Mouse (Mus musculus): ENCODE measurements around the gene Gm9945. TPM values are rescaled to one million over a fixed set of nuclear protein-coding genes. Genes with fewer than 3 reads are reported as not detected.
A peak's percentile ranks its signal among the peaks of the same experiment; 100 is the strongest.

Gm9945 gene
- polyA plus RNA-seq, 1 experiment from 2014 or later: not detected

DNA sequence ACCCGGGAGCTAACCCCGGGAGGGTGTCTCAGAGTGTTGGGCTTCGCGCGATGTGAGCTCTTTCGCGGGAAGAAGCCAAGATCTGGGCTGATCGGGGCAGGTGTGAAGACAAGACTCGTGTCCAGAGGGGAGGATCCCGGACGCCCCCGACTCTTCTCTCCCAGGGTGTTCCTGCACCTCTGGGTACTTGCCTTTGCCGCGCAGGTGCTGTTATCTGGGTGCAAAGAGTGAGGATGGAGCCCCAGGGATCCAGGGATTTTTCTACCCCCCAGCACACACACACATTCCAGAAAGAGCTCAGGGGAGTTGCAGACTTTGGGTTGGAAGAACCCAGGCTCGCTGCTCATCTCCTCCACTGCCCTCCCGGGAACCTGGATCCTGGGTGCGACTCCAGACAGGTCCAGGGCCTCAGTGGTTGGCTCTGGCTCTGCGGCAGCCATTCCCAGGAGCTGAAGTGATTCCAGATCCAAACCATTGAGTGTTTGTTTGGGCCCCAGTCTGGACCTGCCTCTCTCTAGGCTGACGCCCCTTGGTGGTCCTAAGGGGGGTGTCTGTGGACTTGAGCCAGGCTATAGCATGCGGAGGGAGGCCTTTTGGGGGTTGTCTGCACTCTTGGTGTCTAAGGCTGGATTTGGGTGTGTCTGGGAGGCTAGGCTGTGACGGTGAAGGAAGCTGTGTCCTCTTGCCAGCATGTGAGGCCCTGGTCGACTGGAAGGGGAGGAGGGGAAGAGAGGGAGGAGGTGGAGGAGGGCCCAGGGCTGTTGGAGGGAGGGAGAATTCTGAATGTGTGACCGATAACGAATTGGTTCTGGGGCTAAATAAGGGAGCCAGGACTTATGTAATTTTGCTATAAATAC, 40.4 kb downstream of the Gm9945 start:
- H3K9ac ChIP-seq (ENCODE audit: low read depth, low read length): peak overlapping the region; percentile 71
- H3K36me3 ChIP-seq (ENCODE audit: control insufficient read depth, insufficient read depth): no peaks in the 10 kb centered on the region
- no peaks in the 10 kb centered on the region for H3K27me3 ChIP-seq (replicated peaks; ENCODE audit: control insufficient read depth, insufficient read depth, low read length)
- peak overlapping the region; percentile 64 for H3K4me3 ChIP-seq (ENCODE audit: low read depth, low read length)
- H3K4me2 ChIP-seq (replicated peaks; ENCODE audit: low read depth): peak overlapping the region; percentile 89
- peaks cover 9% of the 10 kb centered on the region for H3K4me1 ChIP-seq (replicated peaks; ENCODE audit: control insufficient read depth, insufficient read depth, low read length)
- H3K9me3 ChIP-seq (ENCODE audit: control insufficient read depth): no peaks in the 10 kb centered on the region
- TF ChIP-seq CTCF (IDR thresholded peaks at IDR 0.05; ENCODE audit: low read depth): no peak
- 2% methylated on average over 24 of the region's 24 CpGs for WGBS
- peak; percentile 28; the same call in 1 of the 2 replicates for ATAC-seq
- peak overlapping the region; percentile 64 for H3K27ac ChIP-seq (ENCODE audit: low read depth, low read length)

DNA sequence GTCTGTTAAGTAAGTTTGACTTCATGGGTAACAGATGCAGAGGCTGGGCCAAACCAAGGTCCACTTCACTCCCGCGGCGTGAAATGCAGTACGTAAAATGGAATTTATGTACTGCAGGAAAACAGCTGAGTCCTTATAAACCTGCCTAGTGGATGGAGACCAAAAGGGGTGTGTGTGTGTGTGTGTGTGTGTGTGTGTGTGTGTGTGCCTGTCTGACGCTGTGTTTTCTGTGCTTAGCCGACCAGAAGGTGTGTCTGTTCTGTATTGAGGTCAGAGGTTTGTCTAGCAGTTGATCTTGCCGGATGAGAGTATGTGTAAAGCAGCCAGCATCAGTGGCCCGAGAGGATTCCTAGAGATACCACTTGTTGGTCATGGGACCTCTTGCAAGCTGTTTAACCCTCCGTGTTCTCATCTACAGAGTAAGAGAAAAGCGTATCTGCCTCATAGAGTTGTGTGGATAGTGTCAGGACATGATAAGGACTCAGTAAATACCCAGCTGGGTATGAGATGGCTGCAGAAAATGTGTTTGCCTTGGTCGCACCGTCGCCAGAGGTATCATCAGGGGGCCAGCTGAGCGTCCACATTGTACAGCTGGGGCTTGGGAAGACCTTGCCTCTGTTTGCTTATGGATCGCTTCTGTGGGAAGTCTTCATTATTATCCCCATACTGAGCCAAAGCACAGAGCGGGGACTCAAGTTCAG, 41.3 kb downstream of the Gm9945 start:
- 0 out of 2 replicates have a peak, but pooled peaks have one; percentile 18 for ATAC-seq
- Histone ChIP-seq H3K9ac (ENCODE audit: low read depth, low read length) (no peak overlapping the region), H3K27me3 (replicated peaks; ENCODE audit: control insufficient read depth, insufficient read depth, low read length) (no peaks in the 10 kb centered on the region), H3K9me3 (ENCODE audit: control insufficient read depth) (no peaks in the 10 kb centered on the region), H3K4me1 (replicated peaks; ENCODE audit: control insufficient read depth, insufficient read depth, low read length) (peaks cover 9% of the 10 kb centered on the region), H3K4me3 (ENCODE audit: low read depth, low read length) (peak overlapping the region; percentile 64), H3K4me2 (replicated peaks; ENCODE audit: low read depth) (peak overlapping the region; percentile 89), H3K36me3 (ENCODE audit: control insufficient read depth, insufficient read depth) (no peaks in the 10 kb centered on the region), H3K27ac (ENCODE audit: low read depth, low read length) (no peak overlapping the region)
- TF ChIP-seq CTCF (IDR thresholded peaks at IDR 0.05; ENCODE audit: low read depth): no peak
- WGBS: 30% methylated on average over 16 of the region's 16 CpGs

- no peaks in the 10 kb centered on the region for H3K9me3 ChIP-seq (ENCODE audit: control insufficient read depth)
- no peak overlapping the region for H3K9ac ChIP-seq (ENCODE audit: low read depth, low read length)
- no peaks in the 10 kb centered on the region for H3K36me3 ChIP-seq (ENCODE audit: control insufficient read depth, insufficient read depth)
- H3K27ac ChIP-seq (ENCODE audit: low read depth, low read length): no peak overlapping the region
- H3K4me2 ChIP-seq (replicated peaks; ENCODE audit: low read depth): no peak overlapping the region
- no peak for ATAC-seq
- H3K27me3 ChIP-seq (replicated peaks; ENCODE audit: control insufficient read depth, insufficient read depth, low read length): no peaks in the 10 kb centered on the region
- peaks cover 9% of the 10 kb centered on the region for H3K4me1 ChIP-seq (replicated peaks; ENCODE audit: control insufficient read depth, insufficient read depth, low read length)
- 73% methylated on average over 7 of the region's 7 CpGs for WGBS
- no peak overlapping the region for H3K4me3 ChIP-seq (ENCODE audit: low read depth, low read length)
- no peak for TF ChIP-seq CTCF (IDR thresholded peaks at IDR 0.05; ENCODE audit: low read depth)
Observed at GRCm38 (mm10) chr11:53521821-53522131, 41.8 kb downstream of the Gm9945 start.

DNA sequence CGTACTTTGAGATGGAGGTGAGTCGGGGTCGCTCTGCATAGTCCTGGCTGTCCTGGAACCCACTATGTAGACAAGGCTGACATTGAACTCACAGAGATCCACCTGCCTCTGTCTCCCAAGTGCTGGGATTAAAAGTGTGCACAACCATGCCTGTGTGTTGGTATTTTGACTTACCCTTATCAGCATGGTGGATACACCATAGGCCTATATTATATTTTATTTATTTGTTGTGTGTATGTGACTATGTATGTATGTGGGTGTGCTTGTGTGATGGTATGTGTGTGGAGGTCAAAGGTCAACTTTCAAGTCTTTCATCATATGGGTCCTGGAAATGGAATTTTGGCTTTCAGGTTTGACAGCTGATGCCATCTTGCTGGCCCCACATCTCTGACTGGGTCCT, 42.4 kb downstream of the Gm9945 start:
- H3K4me3 ChIP-seq (ENCODE audit: low read depth, low read length): no peak overlapping the region
- no peak overlapping the region for H3K9ac ChIP-seq (ENCODE audit: low read depth, low read length)
- H3K27ac ChIP-seq (ENCODE audit: low read depth, low read length): no peak overlapping the region
- peaks cover 9% of the 10 kb centered on the region for H3K4me1 ChIP-seq (replicated peaks; ENCODE audit: control insufficient read depth, insufficient read depth, low read length)
- ATAC-seq: no peak
- WGBS: 91% methylated on average over 3 of the region's 3 CpGs
- no peaks in the 10 kb centered on the region for H3K27me3 ChIP-seq (replicated peaks; ENCODE audit: control insufficient read depth, insufficient read depth, low read length)
- no peaks in the 10 kb centered on the region for H3K9me3 ChIP-seq (ENCODE audit: control insufficient read depth)
- TF ChIP-seq CTCF (IDR thresholded peaks at IDR 0.05; ENCODE audit: low read depth): no peak
- H3K4me2 ChIP-seq (replicated peaks; ENCODE audit: low read depth): no peak overlapping the region
- no peaks in the 10 kb centered on the region for H3K36me3 ChIP-seq (ENCODE audit: control insufficient read depth, insufficient read depth)

GRCm38 (mm10) chr11:53522930-53523329, 43.0 kb downstream of the Gm9945 start:
- no peaks in the 10 kb centered on the region for H3K27me3 ChIP-seq (replicated peaks; ENCODE audit: control insufficient read depth, insufficient read depth, low read length)
- H3K36me3 ChIP-seq (ENCODE audit: control insufficient read depth, insufficient read depth): no peaks in the 10 kb centered on the region
- H3K9ac ChIP-seq (ENCODE audit: low read depth, low read length): no peak overlapping the region
- no peak for ATAC-seq
- no peak for TF ChIP-seq CTCF (IDR thresholded peaks at IDR 0.05; ENCODE audit: low read depth)
- peaks cover 9% of the 10 kb centered on the region for H3K4me1 ChIP-seq (replicated peaks; ENCODE audit: control insufficient read depth, insufficient read depth, low read length)
- no peak overlapping the region for H3K27ac ChIP-seq (ENCODE audit: low read depth, low read length)
- WGBS: 70% methylated on average over 9 of the region's 9 CpGs
- H3K4me3 ChIP-seq (ENCODE audit: low read depth, low read length): no peak overlapping the region
- no peak overlapping the region for H3K4me2 ChIP-seq (replicated peaks; ENCODE audit: low read depth)
- H3K9me3 ChIP-seq (ENCODE audit: control insufficient read depth): no peaks in the 10 kb centered on the region

DNA sequence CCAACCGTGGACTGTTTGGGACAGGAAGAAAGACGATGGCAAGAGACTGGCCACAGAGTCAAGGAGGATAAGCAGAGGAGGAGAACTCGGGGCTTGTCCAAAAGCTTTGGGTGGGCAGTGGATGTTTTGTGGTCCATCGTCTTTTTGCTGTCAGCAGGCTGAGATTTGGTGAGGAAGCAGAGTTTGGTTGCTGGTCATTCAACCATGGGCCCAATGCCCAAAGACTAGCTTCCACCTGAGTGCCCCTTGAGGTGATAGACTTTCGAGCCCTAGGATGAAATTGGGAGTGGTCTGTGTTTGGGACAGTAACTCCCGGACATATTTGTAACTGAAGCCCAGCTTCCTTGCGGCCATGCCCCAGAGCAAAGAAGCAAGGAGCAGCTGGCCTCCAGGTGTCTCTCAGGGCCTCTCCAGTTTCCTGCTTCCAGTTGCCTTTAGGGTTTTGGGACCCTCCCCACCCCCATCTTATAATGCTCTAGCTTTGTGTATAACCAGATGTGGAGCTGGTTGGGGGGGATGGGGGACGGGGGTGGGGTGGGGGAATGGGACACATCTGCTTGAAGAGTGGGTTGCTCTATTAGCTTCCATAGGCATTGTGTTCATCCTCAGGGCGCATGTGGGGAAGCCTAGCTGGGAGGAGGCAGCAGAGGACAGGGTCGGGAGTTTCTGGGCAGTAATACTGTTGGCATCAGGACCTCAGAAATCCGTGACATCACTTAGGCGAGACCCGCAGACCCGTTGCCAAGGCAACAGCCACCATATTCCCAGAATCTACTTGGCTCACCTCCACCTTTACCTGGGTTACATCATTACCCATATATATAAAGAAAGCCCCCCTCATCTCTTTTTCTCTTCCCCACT, 43.8 kb downstream of the Gm9945 start:
- no peak overlapping the region for H3K9ac ChIP-seq (ENCODE audit: low read depth, low read length)
- ATAC-seq: no peak
- no peaks in the 10 kb centered on the region for H3K27me3 ChIP-seq (replicated peaks; ENCODE audit: control insufficient read depth, insufficient read depth, low read length)
- H3K4me3 ChIP-seq (ENCODE audit: low read depth, low read length): no peak overlapping the region
- H3K4me1 ChIP-seq (replicated peaks; ENCODE audit: control insufficient read depth, insufficient read depth, low read length): peaks cover 9% of the 10 kb centered on the region
- no peak overlapping the region for H3K27ac ChIP-seq (ENCODE audit: low read depth, low read length)
- no peak for TF ChIP-seq CTCF (IDR thresholded peaks at IDR 0.05; ENCODE audit: low read depth)
- no peaks in the 10 kb centered on the region for H3K9me3 ChIP-seq (ENCODE audit: control insufficient read depth)
- H3K36me3 ChIP-seq (ENCODE audit: control insufficient read depth, insufficient read depth): no peaks in the 10 kb centered on the region
- WGBS: 85% methylated on average over 14 of the region's 14 CpGs
- H3K4me2 ChIP-seq (replicated peaks; ENCODE audit: low read depth): no peak overlapping the region

All from intestine, postnatal 0 days (tissue).